Mouse (Mus musculus) spleen, postnatal 14 days (tissue): ENCODE measurements around the gene Fbxw11.
"Not testable (repeated sequence)": the region's sequence is repeated elsewhere in the genome, so short reads cannot be mapped to it uniquely, and the experiment has no call there.

Source experiments
- DNase-seq, 2 experiments: peaks; one replicate each; pipeline ENCODE4 v3.0.0; 2021 to 2022; ENCODE audit warnings: low spot score in 2 of 2

Gene Fbxw11

GRCm38 (mm10) chr11:32708739-32709501 is 66.4 kb downstream of the Fbxw11 start:
- DNase-seq, result no peak

- DNase-seq, result no peak
Observed at GRCm38 (mm10) chr11:32709563-32709962, 67.0 kb downstream of the Fbxw11 start.

- no peak for DNase-seq
Observed at GRCm38 (mm10) chr11:32714230-32714629, 71.7 kb downstream of the Fbxw11 start.

- no peak for DNase-seq
Observed at GRCm38 (mm10) chr11:32714896-32715295, 72.4 kb downstream of the Fbxw11 start.

- no peak for DNase-seq
Observed at GRCm38 (mm10) chr11:32715495-32715894, 73.0 kb downstream of the Fbxw11 start.

- no peak for DNase-seq
Observed at GRCm38 (mm10) chr11:32715970-32716369, 73.4 kb downstream of the Fbxw11 start.

GRCm38 (mm10) chr11:32716876-32717275 is 74.4 kb downstream of the Fbxw11 start:
- no peak for DNase-seq

- not testable (repeated sequence) for DNase-seq
Observed at GRCm38 (mm10) chr11:32717711-32718110, 75.2 kb downstream of the Fbxw11 start.

GRCm38 (mm10) chr11:32718371-32718770 is 75.8 kb downstream of the Fbxw11 start:
- DNase-seq, result no peak

GRCm38 (mm10) chr11:32718979-32719378 is 76.5 kb downstream of the Fbxw11 start:
- DNase-seq, result no peak

- no peak for DNase-seq
Observed at GRCm38 (mm10) chr11:32722653-32723052, 80.1 kb downstream of the Fbxw11 start.

GRCm38 (mm10) chr11:32723287-32723686 is 80.8 kb downstream of the Fbxw11 start:
- no peak for DNase-seq

- no peak for DNase-seq
Observed at GRCm38 (mm10) chr11:32725171-32725570, 82.6 kb downstream of the Fbxw11 start.

- DNase-seq, result no peak
Observed at GRCm38 (mm10) chr11:32732467-32732866, 89.9 kb downstream of the Fbxw11 start.

GRCm38 (mm10) chr11:32733195-32733594 is 90.7 kb downstream of the Fbxw11 start:
- no peak for DNase-seq

GRCm38 (mm10) chr11:32736371-32736770 is 93.8 kb downstream of the Fbxw11 start:
- DNase-seq, result no peak

- DNase-seq, result no peak
Observed at GRCm38 (mm10) chr11:32737729-32738128, 95.2 kb downstream of the Fbxw11 start.

GRCm38 (mm10) chr11:32743891-32744290 is 101.4 kb downstream of the Fbxw11 start:
- no peak for DNase-seq

- DNase-seq, result no peak
Observed at GRCm38 (mm10) chr11:32744463-32744862, 101.9 kb downstream of the Fbxw11 start.

GRCm38 (mm10) chr11:32745466-32745865 is 102.9 kb downstream of the Fbxw11 start:
- no peak for DNase-seq

GRCm38 (mm10) chr11:32746036-32746435 is 103.5 kb downstream of the Fbxw11 start:
- no peak for DNase-seq

- DNase-seq, result no peak
Observed at GRCm38 (mm10) chr11:32746475-32746874, 104.0 kb downstream of the Fbxw11 start.

- DNase-seq, result no peak
Observed at GRCm38 (mm10) chr11:32748800-32749199, 106.3 kb downstream of the Fbxw11 start.
